Mouse (Mus musculus): ENCODE data around the gene Vps52. TPM values are rescaled to one million over a fixed set of nuclear protein-coding genes. Genes with fewer than 3 reads are reported as not detected.

Gene Vps52
- 31.5 and 40.8 TPM in 2 replicates for total RNA-seq (2017)

- ATAC-seq (ENCODE audit: extremely low read depth, insufficient number of reproducible peaks, low FRiP score, poor library complexity, severe bottlenecking): peak; percentile 91
These were observed at the start of gene Vps52, which contains the start of gene Rps18 for GRCm38 (mm10) chr17:33955555-33956214. Gene Vps52 (plus strand): TSS chr17:33955812. Gene Rps18 (minus strand): TSS chr17:33956001.

- ATAC-seq (ENCODE audit: extremely low read depth, insufficient number of reproducible peaks, low FRiP score, poor library complexity, severe bottlenecking): peak; percentile 4; the same call in 1 of the 2 replicates
These were observed 47.1 kb upstream of the Vps52 start for GRCm38 (mm10) chr17:33908331-33909076.

GRCm38 (mm10) chr17:33909077-33909868 is 46.3 kb upstream of the Vps52 start, which contains the start of gene Daxx:
Gene Daxx (plus strand): TSS chr17:33909414.
- ATAC-seq (ENCODE audit: extremely low read depth, insufficient number of reproducible peaks, low FRiP score, poor library complexity, severe bottlenecking): peak; percentile 88

GRCm38 (mm10) chr17:33909869-33910250 is 45.8 kb upstream of the Vps52 start:
- ATAC-seq (ENCODE audit: extremely low read depth, insufficient number of reproducible peaks, low FRiP score, poor library complexity, severe bottlenecking): no peak

- no peak for ATAC-seq (ENCODE audit: extremely low read depth, insufficient number of reproducible peaks, low FRiP score, poor library complexity, severe bottlenecking)
These were observed 45.1 kb upstream of the Vps52 start for GRCm38 (mm10) chr17:33910346-33911051.

GRCm38 (mm10) chr17:33911052-33911812 is 44.4 kb upstream of the Vps52 start:
- no peak for ATAC-seq (ENCODE audit: extremely low read depth, insufficient number of reproducible peaks, low FRiP score, poor library complexity, severe bottlenecking)

GRCm38 (mm10) chr17:33911813-33912414 is 43.7 kb upstream of the Vps52 start:
- ATAC-seq (ENCODE audit: extremely low read depth, insufficient number of reproducible peaks, low FRiP score, poor library complexity, severe bottlenecking): no peak

GRCm38 (mm10) chr17:33913264-33913663 is 42.3 kb upstream of the Vps52 start:
- no peak for ATAC-seq (ENCODE audit: extremely low read depth, insufficient number of reproducible peaks, low FRiP score, poor library complexity, severe bottlenecking)

- no peak for ATAC-seq (ENCODE audit: extremely low read depth, insufficient number of reproducible peaks, low FRiP score, poor library complexity, severe bottlenecking)
These were observed 41.7 kb upstream of the Vps52 start for GRCm38 (mm10) chr17:33913905-33914304.

GRCm38 (mm10) chr17:33914969-33915391 is 40.6 kb upstream of the Vps52 start:
- ATAC-seq (ENCODE audit: extremely low read depth, insufficient number of reproducible peaks, low FRiP score, poor library complexity, severe bottlenecking): no peak

GRCm38 (mm10) chr17:33915671-33916250 is 39.9 kb upstream of the Vps52 start, which contains the start of the genes Tapbp and Zbtb22:
Gene Tapbp (plus strand): TSS chr17:33915899.
Gene Zbtb22 (plus strand): TSS chr17:33915904.
- ATAC-seq (ENCODE audit: extremely low read depth, insufficient number of reproducible peaks, low FRiP score, poor library complexity, severe bottlenecking): peak; percentile 66

GRCm38 (mm10) chr17:33916294-33916693 is 39.3 kb upstream of the Vps52 start:
- no peak for ATAC-seq (ENCODE audit: extremely low read depth, insufficient number of reproducible peaks, low FRiP score, poor library complexity, severe bottlenecking)

GRCm38 (mm10) chr17:33916847-33917655 is 38.6 kb upstream of the Vps52 start:
- no peak for ATAC-seq (ENCODE audit: extremely low read depth, insufficient number of reproducible peaks, low FRiP score, poor library complexity, severe bottlenecking)

- ATAC-seq (ENCODE audit: extremely low read depth, insufficient number of reproducible peaks, low FRiP score, poor library complexity, severe bottlenecking): no peak
These were observed 37.8 kb upstream of the Vps52 start for GRCm38 (mm10) chr17:33917656-33918292.

GRCm38 (mm10) chr17:33918293-33919203 is 37.1 kb upstream of the Vps52 start:
- ATAC-seq (ENCODE audit: extremely low read depth, insufficient number of reproducible peaks, low FRiP score, poor library complexity, severe bottlenecking): no peak

Measured in neutrophil, adult 5-6 weeks (primary cell).